Mouse (Mus musculus) lung, embryonic 14.5 days (tissue): ENCODE measurements around the gene Ccr8. TPM values are rescaled to one million over a fixed set of nuclear protein-coding genes. Genes with fewer than 3 reads are reported as not detected.

Source experiments
- ATAC-seq: fragments of 200-750 bp; cut with Nextera tagmentation; 2 replicates; pipeline ENCODE4 v1.8.0; 2017; ENCODE audit warnings: mild to moderate bottlenecking, moderate TSS enrichment, moderate library complexity; ENCODE audit not compliant: insufficient read depth
- DNase-seq: peaks from one replicate; pipeline ENCODE4 v3.0.0-alpha.2; 2015
- H3K27ac ChIP-seq: fragments of 300-500 bp; sonication (generic); 2 replicates; pipeline ENCODE4 v1.5.1; 2014; ENCODE audit warnings: low read depth, mild to moderate bottlenecking, moderate library complexity
- H3K27me3 ChIP-seq: fragments of 300-500 bp; sonication (generic); 2 replicates; pipeline ENCODE4 v1.6.1; 2014; ENCODE audit warnings: low read length, control low read depth; ENCODE audit not compliant: insufficient read depth
- H3K36me3 ChIP-seq: fragments of 300-500 bp; sonication (generic); 2 replicates; pipeline ENCODE4 v1.6.1; 2014; ENCODE audit warnings: control low read depth; ENCODE audit not compliant: insufficient read depth
- H3K4me1 ChIP-seq: fragments of 300-500 bp; sonication (generic); 2 replicates; pipeline ENCODE4 v1.6.1; 2014; ENCODE audit warnings: antibody characterized with exemption, control low read depth; ENCODE audit not compliant: insufficient read depth
- H3K4me2 ChIP-seq: fragments of 300-500 bp; sonication (generic); 2 replicates; pipeline ENCODE4 v1.6.1; 2014; ENCODE audit warnings: mild to moderate bottlenecking
- H3K4me3 ChIP-seq: fragments of 300-500 bp; sonication (generic); 2 replicates; pipeline ENCODE4 v1.5.1; 2014; ENCODE audit warnings: low read depth, low read length
- H3K9ac ChIP-seq: fragments of 300-500 bp; sonication (generic); 2 replicates; pipeline ENCODE4 v1.6.1; 2014
- H3K9me3 ChIP-seq: fragments of 300-500 bp; sonication (generic); 2 replicates; pipeline ENCODE4 v1.6.1; 2016; ENCODE audit warnings: low read depth, low read length, control low read depth
- CTCF ChIP-seq: IDR thresholded peaks from 2 replicates; pipeline ENCODE4 v1.5.1; 2016; ENCODE audit warnings: antibody characterized with exemption, low read depth
- WGBS: fragments of 180-500 bp; shearing (Covaris S2); extraction: QIAGEN DNeasy Blood & Tissue Kit; methylation state at CpG from one replicate; pipeline ENCODE4 v1.1.7; 2014; 5-methylcytosine and 5-hydroxymethylcytosine counted together
- polyA plus RNA-seq: library from polyadenylated mRNA; unstranded; fragments of >200 nt; fragmentation: Nextera tagmentation; extraction: Ambion mirVana; gene quantifications from 2 replicates; pipeline ENCODE4 v1.2.1, GENCODE M21; 2014

The Ccr8 gene
- polyA plus RNA-seq = 0.16 TPM in 1 of 2 replicates, not detected in the other

DNA sequence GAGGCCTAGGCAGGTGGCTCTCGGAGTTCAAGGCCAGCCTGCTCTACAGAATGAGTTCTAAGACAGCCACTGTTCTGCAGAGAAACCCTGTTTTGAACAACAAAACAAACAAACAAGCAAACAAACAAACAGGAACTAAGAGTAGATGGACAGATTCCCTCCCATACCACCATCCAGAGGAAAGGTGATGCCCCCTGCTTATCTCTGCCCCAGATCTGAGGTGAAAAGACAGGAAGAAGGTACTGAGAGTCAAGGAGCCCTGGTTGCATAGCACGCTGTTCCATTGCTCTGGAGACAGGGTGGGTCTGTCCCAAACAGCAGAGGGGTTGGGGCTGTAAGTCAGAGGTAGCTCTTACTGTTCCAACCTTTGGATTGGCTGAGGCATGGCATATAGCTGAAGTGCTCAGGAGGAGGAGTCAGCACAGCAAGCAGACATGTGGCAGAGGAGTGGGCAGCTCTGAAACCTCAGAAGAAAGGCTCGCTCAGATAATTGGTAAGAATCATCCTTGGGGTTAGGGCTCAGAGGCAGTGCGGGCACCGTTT is at the start of gene Ccr8:
Gene Ccr8, plus strand, starts transcription at position 419 of the 543 bp plus-strand sequence.
- H3K4me2 ChIP-seq = no peak within 1 kb of the TSS
- H3K27me3 ChIP-seq = no peaks in the 10 kb centered on the region
- H3K4me3 ChIP-seq = no peak within 1 kb of the TSS
- no peak within 1 kb of the TSS for H3K27ac ChIP-seq
- no peak within 1 kb of the TSS for H3K9ac ChIP-seq
- no peaks in the 10 kb centered on the region for H3K36me3 ChIP-seq
- no peaks in the 10 kb centered on the region for H3K9me3 ChIP-seq
- ATAC-seq (no peak), DNase-seq (no peak)
- no peak for TF ChIP-seq CTCF
- no peaks in the 10 kb centered on the region for H3K4me1 ChIP-seq
- WGBS = 72% methylated on average over 5 of the region's 5 CpGs

DNA sequence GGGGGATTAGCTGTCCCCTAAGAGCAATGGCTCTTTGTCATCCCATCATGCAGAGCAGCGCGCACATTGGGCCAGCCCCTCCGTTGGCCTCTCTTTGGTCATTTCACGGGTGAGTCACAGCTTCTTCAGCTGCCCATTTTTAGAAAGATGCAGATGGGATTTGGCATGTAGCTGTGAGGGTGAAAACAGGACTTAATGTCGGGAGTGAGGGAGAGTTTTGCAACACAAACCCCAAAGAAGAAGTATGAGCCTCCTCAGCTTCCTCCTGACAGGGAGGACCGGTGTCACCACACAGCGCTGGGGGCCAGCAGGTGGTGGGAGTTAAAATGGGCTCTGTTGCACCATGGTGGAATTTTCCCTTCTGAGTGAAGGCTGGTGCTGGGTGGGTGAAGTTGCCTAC is 48.8 kb upstream of the Ccr8 start:
- WGBS = 80% methylated on average over 7 of the region's 7 CpGs
- ATAC-seq = no peak
- Histone ChIP-seq H3K36me3 (no peaks in the 10 kb centered on the region), H3K4me1 (no peaks in the 10 kb centered on the region), H3K27ac (no peak overlapping the region), H3K4me2 (no peak overlapping the region), H3K27me3 (no peaks in the 10 kb centered on the region), H3K9ac (no peak overlapping the region), H3K4me3 (no peak overlapping the region), H3K9me3 (no peaks in the 10 kb centered on the region)
- TF ChIP-seq CTCF = no peak
- DNase-seq = no peak

DNA sequence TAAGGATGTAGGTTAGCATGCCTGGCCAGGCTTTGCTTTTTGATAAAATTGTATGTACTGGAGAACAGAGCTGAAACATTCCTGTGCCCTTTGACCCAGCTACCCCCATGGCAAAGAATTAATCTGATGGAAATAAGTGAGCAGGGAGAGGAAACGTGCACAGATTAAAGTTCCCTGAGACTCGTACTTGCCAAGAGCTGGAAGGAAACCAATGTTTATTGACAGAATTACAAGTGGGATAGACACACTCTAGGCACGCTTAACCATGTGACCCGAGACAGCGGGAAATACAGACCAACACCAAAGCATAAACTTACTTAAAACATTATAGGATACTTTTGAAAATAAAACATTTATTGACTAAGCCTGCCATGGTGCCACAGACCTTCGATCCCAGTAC is 43.4 kb upstream of the Ccr8 start:
- no peaks in the 10 kb centered on the region for H3K27me3 ChIP-seq
- 49% methylated on average over 6 of the region's 6 CpGs for WGBS
- no peak overlapping the region for H3K4me2 ChIP-seq
- DNase-seq = no peak
- TF ChIP-seq CTCF = no peak
- H3K27ac ChIP-seq = no peak overlapping the region
- no peak overlapping the region for H3K4me3 ChIP-seq
- no peaks in the 10 kb centered on the region for H3K4me1 ChIP-seq
- H3K9ac ChIP-seq = no peak overlapping the region
- H3K9me3 ChIP-seq = no peaks in the 10 kb centered on the region
- H3K36me3 ChIP-seq = no peaks in the 10 kb centered on the region
- ATAC-seq = no peak

DNA sequence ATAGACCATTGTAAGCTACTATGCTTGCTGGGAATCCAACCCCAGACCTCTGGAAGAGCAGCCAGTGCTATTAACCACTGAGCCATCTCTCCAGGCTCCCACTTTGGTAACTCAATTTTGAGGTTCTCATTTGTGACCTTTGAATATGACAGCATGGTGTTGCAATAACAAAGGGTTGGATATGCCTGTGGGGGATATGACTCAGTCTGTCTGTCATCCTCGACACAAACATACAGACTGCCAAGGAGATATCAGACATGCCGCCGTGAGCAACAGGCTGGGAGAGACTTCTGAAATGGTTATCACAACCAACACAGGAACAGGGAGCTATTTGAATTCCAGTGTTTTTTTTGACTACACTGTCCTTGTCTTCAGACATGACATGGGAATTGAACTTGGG is 42.5 kb upstream of the Ccr8 start:
- no peak for TF ChIP-seq CTCF
- Histone ChIP-seq H3K36me3 (no peaks in the 10 kb centered on the region), H3K27me3 (no peaks in the 10 kb centered on the region), H3K27ac (no peak overlapping the region), H3K9ac (no peak overlapping the region), H3K9me3 (no peaks in the 10 kb centered on the region), H3K4me2 (no peak overlapping the region), H3K4me1 (no peaks in the 10 kb centered on the region), H3K4me3 (no peak overlapping the region)
- DNase-seq (no peak), ATAC-seq (no peak)
- whole genome bisulfite sequencing = 45% methylated on average over 3 of the region's 3 CpGs

DNA sequence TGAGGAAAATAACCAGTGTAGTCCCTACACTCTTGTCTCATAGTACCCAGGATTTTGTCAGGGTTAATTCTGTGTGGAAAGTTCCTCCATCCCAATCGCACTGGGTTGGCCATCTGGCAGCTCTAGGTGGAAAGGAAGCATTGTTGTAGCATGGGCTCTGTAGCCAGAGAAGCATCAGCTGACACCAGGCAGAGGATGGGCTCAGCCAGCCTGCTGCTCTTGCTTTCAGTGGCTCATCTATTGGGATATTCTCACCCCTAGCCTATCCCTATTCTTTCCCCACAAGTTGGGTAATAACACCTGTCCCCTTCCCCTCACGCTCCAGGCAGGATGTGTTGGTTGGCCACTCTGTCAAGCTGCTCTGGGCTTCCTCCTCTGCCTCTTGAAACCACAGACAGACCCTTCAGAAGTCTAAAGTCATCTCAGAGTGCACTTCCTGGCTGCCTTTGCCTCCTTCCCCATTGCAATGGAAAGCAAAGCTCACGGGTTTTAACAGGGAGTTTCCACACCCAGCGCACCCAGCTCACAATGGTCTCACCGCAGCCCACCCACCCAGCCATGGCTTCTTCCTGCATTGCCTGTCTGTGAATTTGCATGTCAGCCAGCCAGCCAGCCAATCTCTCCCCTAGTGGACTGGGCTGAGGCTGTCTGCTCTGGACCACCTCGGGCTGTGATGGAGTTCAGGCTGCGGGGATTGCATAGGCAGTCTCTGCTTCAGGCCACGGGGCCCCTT is 37.2 kb upstream of the Ccr8 start:
- no peak overlapping the region for H3K4me2 ChIP-seq
- H3K36me3 ChIP-seq = no peaks in the 10 kb centered on the region
- H3K9ac ChIP-seq = no peak overlapping the region
- TF ChIP-seq CTCF = no peak
- H3K9me3 ChIP-seq = no peaks in the 10 kb centered on the region
- H3K4me1 ChIP-seq = no peaks in the 10 kb centered on the region
- 45% methylated on average over 8 of the region's 8 CpGs for WGBS
- no peak overlapping the region for H3K4me3 ChIP-seq
- ATAC-seq = no peak
- no peak overlapping the region for H3K27ac ChIP-seq
- H3K27me3 ChIP-seq = no peaks in the 10 kb centered on the region
- DNase-seq = no peak

DNA sequence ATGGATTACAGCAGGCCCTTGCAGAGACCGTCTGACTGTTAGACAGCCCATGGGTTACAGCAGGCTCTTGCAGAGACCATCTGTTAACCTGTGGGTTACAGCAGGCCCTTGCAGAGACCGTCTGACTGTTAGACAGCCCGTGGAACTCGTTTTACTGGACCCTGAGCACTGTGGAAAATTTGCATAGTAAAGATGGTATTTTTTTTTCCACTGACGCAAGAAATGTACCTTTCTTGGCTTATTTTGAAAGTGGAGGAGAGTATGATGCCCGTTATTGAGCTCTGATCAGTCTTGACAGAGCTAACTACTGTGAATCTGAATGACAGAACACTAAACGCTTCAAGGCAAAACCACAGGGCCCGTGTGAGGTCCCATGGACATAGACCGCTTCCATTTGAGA is 35.7 kb upstream of the Ccr8 start:
- WGBS = 65% methylated on average over 9 of the region's 9 CpGs
- Histone ChIP-seq H3K4me3 (no peak overlapping the region), H3K9me3 (no peaks in the 10 kb centered on the region), H3K27me3 (no peaks in the 10 kb centered on the region), H3K4me1 (no peaks in the 10 kb centered on the region), H3K36me3 (no peaks in the 10 kb centered on the region), H3K27ac (no peak overlapping the region), H3K9ac (no peak overlapping the region), H3K4me2 (no peak overlapping the region)
- no peak for TF ChIP-seq CTCF
- ATAC-seq (no peak), DNase-seq (no peak)

DNA sequence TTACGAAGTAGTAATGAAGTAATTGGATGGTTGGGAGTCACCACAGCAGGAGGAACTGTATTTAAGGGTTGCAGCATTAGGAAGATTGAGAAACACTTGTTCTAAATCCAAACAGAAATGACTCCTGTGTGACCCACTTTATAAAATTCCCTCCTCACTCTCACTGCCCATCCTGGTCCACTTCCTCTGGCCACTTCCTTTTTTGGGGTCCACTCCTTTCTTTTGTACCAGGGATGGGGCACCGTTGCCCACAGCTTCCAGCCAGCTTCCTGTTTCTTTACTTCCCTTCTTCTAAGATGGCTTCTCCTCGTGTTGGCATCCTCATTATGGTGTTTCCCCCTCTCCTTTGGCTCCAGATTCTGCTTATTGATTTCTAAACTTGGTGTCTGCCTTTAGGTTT is 33.2 kb upstream of the Ccr8 start:
- Histone ChIP-seq H3K4me1 (no peaks in the 10 kb centered on the region), H3K27me3 (no peaks in the 10 kb centered on the region), H3K27ac (no peak overlapping the region), H3K36me3 (no peaks in the 10 kb centered on the region), H3K9ac (no peak overlapping the region), H3K4me3 (no peak overlapping the region), H3K4me2 (no peak overlapping the region), H3K9me3 (no peaks in the 10 kb centered on the region)
- DNase-seq (no peak), ATAC-seq (no peak)
- no peak for TF ChIP-seq CTCF
- 66% methylated on average over 3 of the region's 3 CpGs for WGBS

DNA sequence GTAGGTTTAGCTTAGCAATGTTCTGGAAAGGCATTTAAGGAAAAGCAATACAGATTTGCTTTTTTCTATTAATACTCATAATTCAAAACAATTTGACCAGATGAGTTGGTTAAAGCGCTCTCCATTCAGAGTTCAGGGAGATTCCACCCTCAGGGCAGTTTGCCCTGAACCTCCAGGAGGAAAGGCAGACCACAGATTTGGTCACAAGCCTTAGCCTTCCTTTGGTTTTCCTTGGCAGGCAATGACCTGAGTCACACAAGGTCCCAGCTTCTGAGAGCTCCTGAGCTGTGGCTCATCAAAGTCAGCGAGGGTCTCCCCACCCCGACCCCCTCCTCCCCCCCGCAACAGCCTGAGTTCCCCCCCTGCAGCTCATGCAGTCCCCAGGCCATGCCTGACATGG is 27.6 kb upstream of the Ccr8 start:
- no peaks in the 10 kb centered on the region for H3K9me3 ChIP-seq
- DNase-seq (no peak), ATAC-seq (no peak)
- no peak overlapping the region for H3K4me3 ChIP-seq
- H3K4me1 ChIP-seq = no peaks in the 10 kb centered on the region
- no peak overlapping the region for H3K9ac ChIP-seq
- WGBS = 52% methylated on average over 4 of the region's 4 CpGs
- H3K27me3 ChIP-seq = no peaks in the 10 kb centered on the region
- no peak overlapping the region for H3K27ac ChIP-seq
- TF ChIP-seq CTCF = no peak
- no peaks in the 10 kb centered on the region for H3K36me3 ChIP-seq
- no peak overlapping the region for H3K4me2 ChIP-seq
